Mouse (Mus musculus) MEL (cell line): ENCODE measurements around the gene Magi2. TPM values are rescaled to one million over a fixed set of nuclear protein-coding genes. Genes with fewer than 3 reads are reported as not detected.

Experiments
- DNase-seq: peaks from one replicate; pipeline ENCODE4 v3.0.0; 2011; ENCODE audit warnings: low read depth, low spot score
- H3K27ac ChIP-seq: 2 replicates; pipeline ENCODE4 v1.5.1; 2012; ENCODE audit warnings: low read depth, mild to moderate bottlenecking, control low read depth, low read length, moderate library complexity; ENCODE audit not compliant: control insufficient read depth
- H3K27me3 ChIP-seq, 2 experiments: fragments of 150-350 bp in 1 of 2; sonication (generic) in 1 of 2; 2 replicates each; pipeline ENCODE4 v1.6.1; 2012; ENCODE audit warnings: low read length in 2 of 2, mild to moderate bottlenecking in 2 of 2, improper control_type of control experiment in 1 of 2, moderate library complexity in 1 of 2; ENCODE audit not compliant: insufficient read depth in 2 of 2, control insufficient read depth in 1 of 2
- H3K36me3 ChIP-seq, 2 experiments: 2 replicates each; pipeline ENCODE4 v1.6.1; 2012 to 2014; ENCODE audit warnings: low read length in 2 of 2, improper control_type of control experiment in 1 of 2, inconsistent platforms in 1 of 2, mild to moderate bottlenecking in 1 of 2; ENCODE audit not compliant: insufficient read depth in 2 of 2, control insufficient read depth in 1 of 2
- H3K4me1 ChIP-seq, 2 experiments: fragments of 150-350 bp in 1 of 2; sonication (generic) in 1 of 2; 2 replicates each; pipeline ENCODE4 v1.6.1; 2012; ENCODE audit warnings: low read length in 2 of 2, improper control_type of control experiment in 1 of 2, mild to moderate bottlenecking in 1 of 2; ENCODE audit not compliant: insufficient read depth in 2 of 2, control insufficient read depth in 1 of 2
- H3K4me3 ChIP-seq, 2 experiments: fragments of 150-350 bp in 1 of 2; sonication (generic) in 1 of 2; 2 replicates each; pipeline ENCODE4 v1.5.1; 2012; ENCODE audit warnings: low read depth in 2 of 2, low read length in 2 of 2, mild to moderate bottlenecking in 2 of 2, moderate library complexity in 2 of 2, control low read depth in 1 of 2, improper control_type of control experiment in 1 of 2; ENCODE audit not compliant: control insufficient read depth in 1 of 2, insufficient read depth in 1 of 2
- H3K79me2 ChIP-seq: 2 replicates; pipeline ENCODE4 v1.6.1; 2012; ENCODE audit warnings: mild to moderate bottlenecking, low read length, moderate library complexity; ENCODE audit not compliant: control insufficient read depth, poor library complexity, insufficient read depth
- H3K9ac ChIP-seq: 2 replicates; pipeline ENCODE4 v1.6.1; 2012; ENCODE audit warnings: low read depth, mild to moderate bottlenecking, control low read depth, low read length, moderate library complexity; ENCODE audit not compliant: control insufficient read depth, poor library complexity, severe bottlenecking
- H3K9me3 ChIP-seq: fragments of 150-350 bp; sonication (generic); replicated peaks from 2 replicates; pipeline ENCODE4 v1.6.1; 2012; ENCODE audit warnings: mild to moderate bottlenecking, low read length, improper control_type of control experiment, moderate library complexity; ENCODE audit not compliant: insufficient read depth
- CHD2 ChIP-seq: IDR thresholded peaks from 2 replicates; pipeline ENCODE4 v1.6.1; 2011; ENCODE audit warnings: low read length, improper control_type of control experiment
- CTCF ChIP-seq, 3 experiments: IDR thresholded peaks in 2 of 3; conservative IDR thresholded peaks in 1 of 3; 2 replicates each; pipeline ENCODE4 v1.5.1; 2011 to 2012; ENCODE audit warnings: low read length in 3 of 3, low read depth in 2 of 3, mild to moderate bottlenecking in 2 of 3, improper control_type of control experiment in 1 of 3, inconsistent platforms in 1 of 3, mixed read lengths in 1 of 3, moderate library complexity in 1 of 3; ENCODE audit not compliant: control insufficient read depth in 1 of 3, insufficient read depth in 1 of 3, poor library complexity in 1 of 3, severe bottlenecking in 1 of 3
- ELF1 ChIP-seq: IDR thresholded peaks from 2 replicates; pipeline ENCODE4 v1.6.1; 2014; ENCODE audit warnings: low read depth, mild to moderate bottlenecking, inconsistent platforms, low read length, improper control_type of control experiment, moderate library complexity
- GABPA ChIP-seq: IDR thresholded peaks from 2 replicates; pipeline ENCODE4 v1.6.1; 2012; ENCODE audit warnings: low read depth, mild to moderate bottlenecking, inconsistent platforms, low read length, improper control_type of control experiment, moderate library complexity
- GATA1 ChIP-seq: IDR thresholded peaks from 2 replicates; pipeline ENCODE4 v1.6.1; 2011; ENCODE audit warnings: low read depth, low read length, improper control_type of control experiment
- HCFC1 ChIP-seq: IDR thresholded peaks from 2 replicates; pipeline ENCODE4 v1.6.1; 2012; ENCODE audit warnings: low read depth, mild to moderate bottlenecking, inconsistent platforms, low read length, improper control_type of control experiment, moderate library complexity
- JUND ChIP-seq: IDR thresholded peaks from 2 replicates; pipeline ENCODE4 v1.6.1; 2011; ENCODE audit warnings: low read depth, mild to moderate bottlenecking, improper control_type of control experiment, low read length
- MAFK ChIP-seq: IDR thresholded peaks from 2 replicates; pipeline ENCODE4 v1.6.1; 2011; ENCODE audit warnings: low read depth, mild to moderate bottlenecking, low read length, improper control_type of control experiment, borderline replicate concordance
- MAZ ChIP-seq: IDR thresholded peaks from 2 replicates; pipeline ENCODE4 v1.6.1; 2012; ENCODE audit warnings: low read depth, mild to moderate bottlenecking, inconsistent platforms, low read length, improper control_type of control experiment
- MEF2A ChIP-seq: IDR thresholded peaks from 2 replicates; pipeline ENCODE4 v1.6.1; 2014; ENCODE audit warnings: low read depth, mild to moderate bottlenecking, inconsistent platforms, low read length, improper control_type of control experiment; ENCODE audit not compliant: poor library complexity, insufficient replicate concordance, severe bottlenecking; ENCODE audit errors: extremely low read depth
- MXI1 ChIP-seq: IDR thresholded peaks from 2 replicates; pipeline ENCODE4 v1.6.1; 2011; ENCODE audit warnings: mild to moderate bottlenecking, low read depth, low read length, improper control_type of control experiment
- MYB ChIP-seq: IDR thresholded peaks from 2 replicates; pipeline ENCODE4 v1.6.1; 2011; ENCODE audit warnings: mild to moderate bottlenecking, low read depth, low read length, improper control_type of control experiment
- NELFE ChIP-seq: IDR thresholded peaks from 2 replicates; pipeline ENCODE4 v1.6.1; 2011; ENCODE audit warnings: low read depth, low read length, improper control_type of control experiment
- NRF1 ChIP-seq: IDR thresholded peaks from 2 replicates; pipeline ENCODE4 v1.6.1; 2014; ENCODE audit warnings: low read depth, mild to moderate bottlenecking, inconsistent platforms, low read length, improper control_type of control experiment, moderate library complexity; ENCODE audit not compliant: poor library complexity, insufficient read depth, severe bottlenecking
- POLR2AphosphoS2 ChIP-seq: IDR thresholded peaks from 2 replicates; pipeline ENCODE4 v1.6.1; 2011; ENCODE audit warnings: low read length, improper control_type of control experiment
- POLR2AphosphoS5 ChIP-seq: IDR thresholded peaks from 2 replicates; pipeline ENCODE4 v1.6.1; 2012; ENCODE audit warnings: low read depth, borderline replicate concordance, mild to moderate bottlenecking, inconsistent platforms, low read length, moderate library complexity, mixed read lengths
- SIN3A ChIP-seq: IDR thresholded peaks from 2 replicates; pipeline ENCODE4 v1.6.1; 2012; ENCODE audit warnings: low read length, improper control_type of control experiment, inconsistent platforms
- TAL1 ChIP-seq: IDR thresholded peaks from 2 replicates; pipeline ENCODE4 v1.6.1; 2012; ENCODE audit warnings: mild to moderate bottlenecking, inconsistent platforms, low read length, moderate library complexity, mixed read lengths
- TBP ChIP-seq: IDR thresholded peaks from 2 replicates; pipeline ENCODE4 v1.8.0; 2011; ENCODE audit warnings: low read depth, low read length, improper control_type of control experiment
- UBTF ChIP-seq: IDR thresholded peaks from 2 replicates; pipeline ENCODE4 v1.6.1; 2012; ENCODE audit warnings: low read depth, mild to moderate bottlenecking, inconsistent platforms, low read length, improper control_type of control experiment, moderate library complexity, borderline replicate concordance; ENCODE audit not compliant: insufficient read depth
- USF1 ChIP-seq: IDR thresholded peaks from 2 replicates; pipeline ENCODE4 v1.6.1; 2014; ENCODE audit warnings: low read depth, mild to moderate bottlenecking, inconsistent platforms, low read length, improper control_type of control experiment, moderate library complexity
- USF2 ChIP-seq, 2 experiments: IDR thresholded peaks; 2 replicates each; pipeline ENCODE4 v1.6.1; 2011 to 2012; ENCODE audit warnings: improper control_type of control experiment in 2 of 2, low read length in 2 of 2, borderline replicate concordance in 1 of 2, inconsistent platforms in 1 of 2, low read depth in 1 of 2, mild to moderate bottlenecking in 1 of 2; ENCODE audit not compliant: insufficient read depth in 1 of 2
- ZKSCAN1 ChIP-seq: IDR thresholded peaks from 2 replicates; pipeline ENCODE4 v1.6.1; 2012; ENCODE audit warnings: low read depth, mild to moderate bottlenecking, inconsistent platforms, low read length, improper control_type of control experiment, moderate library complexity
- polyA plus RNA-seq, 2 experiments: library from polyadenylated mRNA; stranded (reverse) in 1 of 2; unstranded in 1 of 2; fragments of >175 nt in 1 of 2; fragments of >200 nt in 1 of 2; gene quantifications; 2 replicates each; pipeline versions ENCODE4 v1.2.1 to v1.2.4; 2012; ENCODE audit warnings: low replicate concordance in 2 of 2, low read depth in 1 of 2; ENCODE audit not compliant: insufficient read length in 2 of 2, insufficient read depth in 1 of 2, missing spikeins in 1 of 2
- total RNA-seq: library from RNA; depleted of rRNA; stranded (reverse); fragments of 300-350 nt; gene quantifications from 2 replicates; pipeline ENCODE4 v1.2.3, GENCODE M21; 2012

Magi2 gene
- total and polyA plus RNA-seq, 3 experiments: 0.46 to 0.47 TPM; not detected in 1

- Histone ChIP-seq H3K36me3 (no peaks in the 10 kb centered on the region), H3K27me3 (no peaks in the 10 kb centered on the region; a peak in 1 of 4 replicates), H3K4me1 (no peaks in the 10 kb centered on the region), H3K9me3 (no peaks in the 10 kb centered on the region), H3K4me3 (no peak overlapping the region), H3K9ac (no peak overlapping the region), H3K27ac (no peak overlapping the region), H3K79me2 (no peaks in the 10 kb centered on the region)
- DNase-seq: no peak
- TF ChIP-seq GABPA (no peak), MAZ (no peak), NRF1 (no peak), MXI1 (no peak), MYB (no peak), POLR2AphosphoS2 (no peak), ZKSCAN1 (no peak), MEF2A (no peak), UBTF (no peak), TAL1 (no peak), USF1 (no peak), GATA1 (no peak), CHD2 (no peak), CTCF (IDR thresholded peaks at IDR 0.05 in 2 of 3, conservative IDR thresholded peaks at IDR 0.05 in 1 of 3; ENCODE audit: control insufficient read depth in 1 of 3, insufficient read depth in 1 of 3, low read depth in 2 of 3, low read length in 3 of 3, poor library complexity in 1 of 3, severe bottlenecking in 1 of 3) (no peak), SIN3A (no peak)
Observed at GRCm38 (mm10) chr5:20521639-20522038, 1294.8 kb downstream of the Magi2 start.

GRCm38 (mm10) chr5:20522047-20522446, 1295.2 kb downstream of the Magi2 start:
- H3K9me3 ChIP-seq: no peaks in the 10 kb centered on the region
- no peaks in the 10 kb centered on the region for H3K36me3 ChIP-seq
- H3K4me1 ChIP-seq: no peaks in the 10 kb centered on the region
- peaks cover 0 to under 1% of the 10 kb centered on the region in 2 experiments; a peak in 1 of 4 replicates for H3K27me3 ChIP-seq
- DNase-seq: no peak
- H3K27ac ChIP-seq: no peak overlapping the region
- no peak overlapping the region for H3K4me3 ChIP-seq
- TF ChIP-seq JUND (no peak), ELF1 (no peak), USF2 (IDR thresholded peaks at IDR 0.05; ENCODE audit: borderline replicate concordance in 1 of 2, insufficient read depth in 1 of 2, low read depth in 1 of 2, low read length in 2 of 2) (no peak), GABPA (no peak), UBTF (no peak), MAFK (no peak), TBP (no peak), HCFC1 (no peak), POLR2AphosphoS5 (no peak), CHD2 (no peak), NELFE (no peak), GATA1 (no peak)
- TF ChIP-seq, all 39 proteins: peak for 0
- Histone ChIP-seq H3K79me2 (no peaks in the 10 kb centered on the region), H3K9ac (no peak overlapping the region)
